Mouse (Mus musculus): ENCODE data around the gene Bad. TPM values are rescaled to one million over a fixed set of nuclear protein-coding genes. Genes with fewer than 3 reads are reported as not detected.

The Bad gene
- polyA plus RNA-seq, 1 experiment from 2014 or later, result 61.7 TPM

DNA sequence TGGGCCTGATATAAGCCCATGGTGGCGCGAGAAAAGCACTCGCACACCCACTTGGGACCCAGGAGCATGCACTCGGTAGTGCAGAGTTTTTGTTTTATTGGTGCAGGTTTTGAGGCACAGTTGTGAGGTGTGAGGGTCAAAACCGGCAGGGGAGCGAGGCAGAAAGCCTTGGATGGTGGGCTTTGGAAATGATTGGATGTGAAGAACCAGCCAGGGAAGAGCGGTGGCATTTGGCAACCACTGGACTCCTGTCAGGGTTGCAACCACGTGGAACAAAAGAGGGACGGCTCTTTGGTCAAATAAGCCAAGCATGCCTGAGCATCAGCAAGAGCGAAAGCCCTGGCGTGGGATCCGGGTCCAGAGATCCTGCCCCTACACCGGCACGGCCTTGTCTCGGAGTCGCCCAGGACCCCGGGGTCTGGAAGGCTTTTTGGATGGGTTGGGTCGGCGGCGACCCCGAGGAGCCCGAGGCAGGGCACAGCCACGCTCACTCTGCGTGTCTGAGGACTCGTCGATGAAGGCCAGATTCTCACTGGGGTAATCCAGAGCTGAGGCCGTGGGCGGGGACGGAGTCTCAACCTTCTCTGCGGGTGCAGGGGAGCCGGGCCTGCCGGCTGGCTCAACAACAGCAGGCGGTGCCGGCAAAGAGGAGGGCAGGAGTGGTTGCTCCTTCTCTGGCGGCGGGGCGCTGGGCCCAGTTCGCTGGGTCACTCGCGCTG lies 15.9 kb upstream of the Bad start:
- DNase-seq (ENCODE audit: low spot score), result peak; percentile 42
- no peaks in the 10 kb centered on the region for H3K36me3 ChIP-seq (ENCODE audit: control insufficient read depth, insufficient read depth, low read length)

DNA sequence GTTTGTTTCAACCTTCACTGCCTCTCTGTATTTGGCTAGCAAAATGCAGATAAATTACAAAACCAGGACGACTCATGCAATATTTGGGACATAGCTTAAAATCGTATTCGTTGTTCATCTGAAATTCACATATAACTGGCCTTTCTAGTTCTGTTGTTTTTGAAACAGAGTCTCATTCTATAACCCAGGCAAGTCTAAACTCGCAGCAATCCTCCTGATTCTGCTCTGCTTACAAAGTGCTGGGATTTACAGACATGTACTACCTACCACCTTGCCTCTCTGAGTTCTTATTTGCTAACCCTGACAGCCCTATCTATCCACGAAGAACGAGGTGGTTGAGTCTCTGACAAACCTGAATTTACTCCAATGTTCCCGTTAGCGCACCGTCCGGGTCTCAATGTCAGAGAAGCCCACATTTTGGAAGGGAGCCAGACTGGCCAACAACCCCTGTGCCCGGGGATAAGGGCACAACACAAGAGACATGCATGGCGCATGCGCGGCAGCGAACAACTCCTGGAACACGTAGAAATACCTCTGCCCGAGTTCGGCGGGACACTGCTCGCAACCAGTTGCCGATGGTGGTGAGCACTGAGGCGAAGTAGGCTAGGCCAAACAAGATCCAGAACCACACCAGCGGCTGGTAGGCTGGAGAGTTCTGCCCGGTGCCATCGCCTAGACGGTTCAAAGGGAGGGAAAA lies 15.0 kb upstream of the Bad start:
- Histone ChIP-seq H3K4me3 (ENCODE audit: low read depth, low read length) (peak overlapping the region; percentile 16; the same call in 1 of the 2 replicates), H3K9me3 (ENCODE audit: control insufficient read depth, low read length) (no peaks in the 10 kb centered on the region), H3K36me3 (ENCODE audit: control insufficient read depth, insufficient read depth, low read length) (no peaks in the 10 kb centered on the region), H3K27me3 (ENCODE audit: control insufficient read depth, insufficient read depth, low read length) (peaks cover 76% of the 10 kb centered on the region), H3K9ac (ENCODE audit: low read depth, low read length) (no peak overlapping the region), H3K4me2 (replicated peaks; ENCODE audit: low read depth, low read length) (peak overlapping the region; percentile 18; the same call in 1 of the 2 replicates), H3K4me1 (replicated peaks; ENCODE audit: control insufficient read depth, insufficient read depth, low read length) (0 out of 2 replicates have a peak, but pooled peaks cover 7% of the 10 kb centered on the region), H3K27ac (ENCODE audit: low read depth, low read length) (no peak overlapping the region)
- ATAC-seq (ENCODE audit: low FRiP score), result no peak
- 11% methylated on average over 26 of the region's 26 CpGs for WGBS
- peak; percentile 50 for DNase-seq (ENCODE audit: low spot score)

More for the DNA sequence above, 15.9 kb upstream of the Bad start:
- no peak overlapping the region for H3K4me2 ChIP-seq (replicated peaks; ENCODE audit: low read depth, low read length)
- no peak overlapping the region for H3K27ac ChIP-seq (ENCODE audit: low read depth, low read length)
- no peak overlapping the region for H3K9ac ChIP-seq (ENCODE audit: low read depth, low read length)
- H3K4me1 ChIP-seq (replicated peaks; ENCODE audit: control insufficient read depth, insufficient read depth, low read length), result peaks cover 7% of the 10 kb centered on the region; the same call in 1 of the 2 replicates
- no peak for ATAC-seq (ENCODE audit: low FRiP score)
- H3K9me3 ChIP-seq (ENCODE audit: control insufficient read depth, low read length), result no peaks in the 10 kb centered on the region
- 5% methylated on average over 38 of the region's 40 CpGs for WGBS
- peaks cover 67% of the 10 kb centered on the region for H3K27me3 ChIP-seq (ENCODE audit: control insufficient read depth, insufficient read depth, low read length)
- peak overlapping the region; percentile 8; the same call in 1 of the 2 replicates for H3K4me3 ChIP-seq (ENCODE audit: low read depth, low read length)

DNA sequence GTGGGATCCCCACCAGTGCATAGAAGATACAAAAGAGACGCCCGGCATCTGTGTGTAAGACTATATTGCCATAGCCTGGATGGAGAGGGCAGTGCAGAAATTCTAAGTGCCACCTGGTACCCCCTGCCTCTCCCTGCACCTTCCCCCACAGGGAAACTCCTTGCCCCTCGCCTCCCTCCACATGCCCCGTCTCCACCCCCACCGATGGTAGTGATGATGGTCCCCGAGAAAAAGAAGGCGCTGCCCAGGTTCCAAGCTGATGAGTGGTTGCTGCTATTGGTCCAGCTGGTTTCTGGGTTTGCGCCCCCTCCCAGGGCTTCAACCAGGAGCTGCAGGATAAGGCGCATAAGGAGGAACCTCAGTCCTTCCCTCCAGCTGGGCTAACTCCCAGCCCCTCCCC lies 13.6 kb upstream of the Bad start:
- WGBS, result 14% methylated on average over 9 of the region's 9 CpGs
- H3K9me3 ChIP-seq (ENCODE audit: control insufficient read depth, low read length), result no peaks in the 10 kb centered on the region
- no peak for ATAC-seq (ENCODE audit: low FRiP score)
- H3K4me3 ChIP-seq (ENCODE audit: low read depth, low read length), result no peak overlapping the region
- H3K27ac ChIP-seq (ENCODE audit: low read depth, low read length), result no peak overlapping the region
- 0 out of 2 replicates have a peak, but pooled peaks cover 7% of the 10 kb centered on the region for H3K4me1 ChIP-seq (replicated peaks; ENCODE audit: control insufficient read depth, insufficient read depth, low read length)
- DNase-seq (ENCODE audit: low spot score), result no peak
- no peak overlapping the region for H3K4me2 ChIP-seq (replicated peaks; ENCODE audit: low read depth, low read length)
- H3K36me3 ChIP-seq (ENCODE audit: control insufficient read depth, insufficient read depth, low read length), result no peaks in the 10 kb centered on the region
- peaks cover 84% of the 10 kb centered on the region for H3K27me3 ChIP-seq (ENCODE audit: control insufficient read depth, insufficient read depth, low read length)
- no peak overlapping the region for H3K9ac ChIP-seq (ENCODE audit: low read depth, low read length)

DNA sequence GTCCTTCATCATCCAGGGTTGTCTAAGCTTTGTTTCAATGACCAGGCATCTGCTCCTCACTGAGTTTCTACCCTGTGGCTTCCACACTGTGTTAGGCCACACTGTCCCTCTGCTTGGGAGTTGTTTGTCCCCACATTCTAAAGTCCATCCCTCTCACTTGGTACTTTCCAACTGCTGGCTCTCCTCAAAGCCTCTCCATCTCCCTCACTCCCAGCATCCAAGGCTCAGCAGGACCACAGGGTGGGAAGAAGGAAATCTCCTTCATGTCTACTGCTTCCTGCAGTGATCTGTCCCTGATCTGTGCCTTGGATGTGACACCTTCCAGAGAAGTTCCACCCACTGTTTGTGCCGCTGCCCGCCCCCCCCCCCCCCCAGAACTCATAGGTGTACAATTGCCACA lies 10.7 kb upstream of the Bad start:
- Histone ChIP-seq H3K9me3 (ENCODE audit: control insufficient read depth, low read length) (no peaks in the 10 kb centered on the region), H3K4me2 (replicated peaks; ENCODE audit: low read depth, low read length) (no peak overlapping the region), H3K4me1 (replicated peaks; ENCODE audit: control insufficient read depth, insufficient read depth, low read length) (peaks cover 5% of the 10 kb centered on the region; the same call in 1 of the 2 replicates), H3K9ac (ENCODE audit: low read depth, low read length) (no peak overlapping the region), H3K27me3 (ENCODE audit: control insufficient read depth, insufficient read depth, low read length) (peaks cover 86% of the 10 kb centered on the region), H3K27ac (ENCODE audit: low read depth, low read length) (no peak overlapping the region), H3K36me3 (ENCODE audit: control insufficient read depth, insufficient read depth, low read length) (no peaks in the 10 kb centered on the region), H3K4me3 (ENCODE audit: low read depth, low read length) (no peak overlapping the region)
- DNase-seq (ENCODE audit: low spot score) (no peak), ATAC-seq (ENCODE audit: low FRiP score) (no peak)
- 0% methylated on average over 2 of the region's 2 CpGs for WGBS

DNA sequence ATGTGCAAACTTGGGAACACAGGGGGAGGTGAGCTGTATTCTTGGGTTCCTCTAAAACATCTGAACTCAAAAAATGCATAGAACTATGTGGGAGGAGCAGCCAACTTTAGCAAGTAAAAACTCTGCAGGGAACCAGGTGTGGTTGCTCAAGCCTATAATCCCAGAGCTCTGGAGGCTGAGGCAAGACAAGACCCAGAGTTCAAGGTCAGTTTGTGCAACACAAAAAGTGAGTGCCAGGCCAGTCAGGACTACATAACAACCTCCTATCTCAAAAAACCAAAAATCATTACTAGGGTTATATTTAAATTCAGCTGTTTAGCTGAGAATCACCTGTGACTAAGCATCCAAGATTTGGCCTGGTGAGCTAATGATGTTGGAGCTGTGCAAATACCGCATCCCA lies 9.6 kb upstream of the Bad start:
- WGBS, result 50% methylated on average over 1 of the region's 1 CpGs

DNA sequence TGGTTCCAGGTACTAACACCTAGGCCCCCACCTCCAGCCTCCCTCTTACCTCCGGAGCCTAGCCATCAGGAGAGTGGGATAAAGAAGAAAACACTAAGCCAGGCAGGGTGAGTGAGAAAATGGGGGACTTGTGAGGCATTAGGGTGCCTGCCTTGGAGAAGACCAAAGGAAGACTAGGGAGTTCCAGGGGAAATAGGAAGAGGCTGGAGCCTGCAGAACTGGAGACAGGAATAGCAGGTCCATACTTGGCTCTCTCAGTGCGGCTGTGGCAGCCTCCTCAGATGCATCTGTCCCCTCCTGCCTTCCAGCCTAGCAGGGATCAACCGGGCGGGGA lies 8.6 kb upstream of the Bad start:
- Histone ChIP-seq H3K36me3 (ENCODE audit: control insufficient read depth, insufficient read depth, low read length) (no peaks in the 10 kb centered on the region), H3K4me1 (replicated peaks; ENCODE audit: control insufficient read depth, insufficient read depth, low read length) (peaks cover 5% of the 10 kb centered on the region; the same call in 1 of the 2 replicates), H3K9ac (ENCODE audit: low read depth, low read length) (no peak overlapping the region), H3K4me3 (ENCODE audit: low read depth, low read length) (no peak overlapping the region), H3K9me3 (ENCODE audit: control insufficient read depth, low read length) (no peaks in the 10 kb centered on the region), H3K27ac (ENCODE audit: low read depth, low read length) (no peak overlapping the region), H3K4me2 (replicated peaks; ENCODE audit: low read depth, low read length) (no peak overlapping the region), H3K27me3 (ENCODE audit: control insufficient read depth, insufficient read depth, low read length) (peaks cover 68% of the 10 kb centered on the region)
- DNase-seq (ENCODE audit: low spot score), result no peak
- no peak for ATAC-seq (ENCODE audit: low FRiP score)
- 20% methylated on average over 4 of the region's 4 CpGs for WGBS

More for the DNA sequence above, 9.6 kb upstream of the Bad start:
- DNase-seq (ENCODE audit: low spot score), result no peak
- Histone ChIP-seq H3K9ac (ENCODE audit: low read depth, low read length) (no peak overlapping the region), H3K27ac (ENCODE audit: low read depth, low read length) (no peak overlapping the region), H3K4me1 (replicated peaks; ENCODE audit: control insufficient read depth, insufficient read depth, low read length) (peaks cover 5% of the 10 kb centered on the region; the same call in 1 of the 2 replicates), H3K9me3 (ENCODE audit: control insufficient read depth, low read length) (no peaks in the 10 kb centered on the region), H3K4me2 (replicated peaks; ENCODE audit: low read depth, low read length) (no peak overlapping the region), H3K27me3 (ENCODE audit: control insufficient read depth, insufficient read depth, low read length) (peaks cover 79% of the 10 kb centered on the region), H3K4me3 (ENCODE audit: low read depth, low read length) (no peak overlapping the region), H3K36me3 (ENCODE audit: control insufficient read depth, insufficient read depth, low read length) (no peaks in the 10 kb centered on the region)
- ATAC-seq (ENCODE audit: low FRiP score), result no peak

DNA sequence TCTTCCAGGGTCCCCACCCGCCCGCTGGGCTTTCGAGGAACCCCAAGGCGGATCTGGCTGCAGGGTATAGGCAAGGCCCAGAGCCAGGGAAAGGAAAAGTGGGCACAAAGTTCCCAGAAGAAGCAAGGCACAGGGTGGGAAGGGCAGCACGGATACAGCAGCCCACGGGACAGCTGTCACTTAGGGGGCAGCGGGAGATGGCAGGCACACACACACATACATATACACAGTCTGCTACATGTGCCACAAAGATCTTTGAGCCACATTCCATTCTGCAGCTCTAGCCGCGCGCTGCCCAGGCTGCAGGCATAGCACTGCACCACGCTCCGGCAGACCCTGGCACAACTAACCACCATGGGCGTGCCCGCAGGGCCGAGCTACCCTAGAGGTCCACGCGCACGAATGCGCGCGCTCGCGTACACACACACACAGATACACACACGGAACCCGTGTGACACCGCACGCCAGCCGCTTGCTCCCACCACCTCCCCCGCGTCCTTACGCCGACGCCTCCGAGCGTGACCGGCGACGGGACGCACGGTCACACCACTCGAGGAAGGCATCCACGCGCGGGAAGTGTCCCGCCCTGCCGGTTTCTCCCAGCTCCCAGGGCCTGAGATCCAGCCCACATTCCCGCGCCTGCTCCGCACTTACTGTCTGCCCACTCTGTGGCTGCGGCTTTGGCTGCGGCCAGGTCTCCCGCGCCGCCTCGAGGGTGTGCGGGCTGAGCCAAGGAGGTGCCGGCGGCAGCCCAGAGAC lies 8.0 kb upstream of the Bad start:
- peaks cover 65% of the 10 kb centered on the region for H3K27me3 ChIP-seq (ENCODE audit: control insufficient read depth, insufficient read depth, low read length)
- H3K9me3 ChIP-seq (ENCODE audit: control insufficient read depth, low read length), result no peaks in the 10 kb centered on the region
- peak overlapping the region; percentile 26 for H3K4me3 ChIP-seq (ENCODE audit: low read depth, low read length)
- H3K4me1 ChIP-seq (replicated peaks; ENCODE audit: control insufficient read depth, insufficient read depth, low read length), result peaks cover 5% of the 10 kb centered on the region; the same call in 1 of the 2 replicates
- no peaks in the 10 kb centered on the region for H3K36me3 ChIP-seq (ENCODE audit: control insufficient read depth, insufficient read depth, low read length)
- DNase-seq (ENCODE audit: low spot score) (peak; percentile 43), ATAC-seq (ENCODE audit: low FRiP score) (no peak; the same call in 1 of the 2 replicates)
- peak overlapping the region; percentile 51 for H3K4me2 ChIP-seq (replicated peaks; ENCODE audit: low read depth, low read length)
- peak overlapping the region; percentile 27; the same call in 1 of the 2 replicates for H3K9ac ChIP-seq (ENCODE audit: low read depth, low read length)
- H3K27ac ChIP-seq (ENCODE audit: low read depth, low read length), result no peak overlapping the region
- 5% methylated on average over 58 of the region's 58 CpGs for WGBS

DNA sequence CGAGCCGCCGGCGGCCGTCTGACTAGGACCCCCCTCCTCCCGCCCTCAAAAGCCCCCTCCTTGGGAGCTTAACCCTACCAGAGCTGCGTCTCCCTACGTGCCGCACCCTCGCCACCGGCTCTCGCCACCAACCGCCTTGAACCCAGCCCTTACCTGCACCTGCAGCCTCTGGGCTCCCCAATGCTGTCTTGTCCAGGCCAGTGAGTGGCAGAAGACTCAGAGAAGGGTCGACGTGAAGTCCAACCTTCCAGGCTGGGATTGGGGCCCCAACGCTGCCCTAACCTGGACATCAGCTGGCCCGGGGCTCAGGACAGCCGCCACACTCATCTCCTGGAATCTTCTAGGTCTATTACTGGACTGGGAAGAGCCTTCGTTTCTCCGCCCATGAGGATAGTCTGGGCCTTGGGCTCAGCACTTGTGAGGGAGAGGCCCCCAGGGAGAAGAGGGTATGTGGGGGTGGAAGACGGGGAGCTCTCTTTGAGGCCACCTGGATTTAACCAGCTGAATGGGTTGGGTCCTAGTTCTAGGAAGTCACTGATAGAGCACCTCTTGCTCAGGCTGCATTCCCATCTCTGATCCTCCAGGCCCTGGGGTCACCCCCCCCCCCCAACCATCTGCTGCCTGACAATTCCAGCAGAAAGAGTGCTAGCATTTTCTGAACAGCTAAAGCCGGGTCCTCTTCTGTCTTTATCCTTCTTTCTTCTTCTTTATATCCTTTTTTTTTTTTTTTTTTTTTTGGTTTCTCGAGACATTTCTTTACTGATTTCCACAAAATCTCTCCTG lies 7.3 kb upstream of the Bad start, which contains the start of gene Kcnk4:
TSS of gene Kcnk4 (minus strand) at position 321 of the 783 bp plus-strand sequence.
- Histone ChIP-seq H3K27ac (ENCODE audit: low read depth, low read length) (no peak within 1 kb of the TSS), H3K36me3 (ENCODE audit: control insufficient read depth, insufficient read depth, low read length) (no peaks in the 10 kb centered on the region), H3K9ac (ENCODE audit: low read depth, low read length) (peak within 1 kb of the TSS; percentile 27; the same call in 1 of the 2 replicates), H3K4me3 (ENCODE audit: low read depth, low read length) (peak within 1 kb of the TSS; percentile 26), H3K4me2 (replicated peaks; ENCODE audit: low read depth, low read length) (peak within 1 kb of the TSS; percentile 51), H3K27me3 (ENCODE audit: control insufficient read depth, insufficient read depth, low read length) (peaks cover 59% of the 10 kb centered on the region), H3K4me1 (replicated peaks; ENCODE audit: control insufficient read depth, insufficient read depth, low read length) (peaks cover 5% of the 10 kb centered on the region; the same call in 1 of the 2 replicates), H3K9me3 (ENCODE audit: control insufficient read depth, low read length) (no peaks in the 10 kb centered on the region)
- DNase-seq (ENCODE audit: low spot score) (peak; percentile 41), ATAC-seq (ENCODE audit: low FRiP score) (no peak)
- WGBS, result 9% methylated on average over 23 of the region's 23 CpGs

All from hindbrain, embryonic 11.5 days (tissue).